Mouse (Mus musculus): ENCODE measurements at regions not wholly inside any gene's neighbourhood (a gene's known extent, or its start where the extent isn't known, plus 50 kb on each side); places are given as distances from the start of the nearest gene placed in this dataset.
A peak's percentile ranks its signal among the peaks of the same experiment; 100 is the strongest.

- no peak for DNase-seq
These were observed 55.3 kb upstream of the Plekha5 start for GRCm38 (mm10) chr6:140368354-140369069.

GRCm38 (mm10) chr6:140367303-140367702 lies 56.6 kb upstream of the Plekha5 start:
- no peak for DNase-seq

- no peak for DNase-seq
These were observed 57.1 kb upstream of the Plekha5 start for GRCm38 (mm10) chr6:140366791-140367190.

- DNase-seq = no peak
These were observed 62.9 kb upstream of the Plekha5 start for GRCm38 (mm10) chr6:140360996-140361395.

- DNase-seq = no peak
These were observed 66.0 kb upstream of the Plekha5 start for GRCm38 (mm10) chr6:140357901-140358300.

GRCm38 (mm10) chr6:140357300-140357699 lies 66.6 kb upstream of the Plekha5 start:
- DNase-seq = no peak

GRCm38 (mm10) chr6:140354082-140354481 lies 69.8 kb upstream of the Plekha5 start:
- DNase-seq = no peak

GRCm38 (mm10) chr6:140353610-140354009 lies 70.2 kb upstream of the Plekha5 start:
- no peak for DNase-seq

GRCm38 (mm10) chr6:140351365-140352095 lies 72.3 kb upstream of the Plekha5 start:
- no peak for DNase-seq

GRCm38 (mm10) chr6:140348578-140348977 lies 75.3 kb upstream of the Plekha5 start:
- DNase-seq = no peak

- no peak for DNase-seq
These were observed 76.9 kb upstream of the Plekha5 start for GRCm38 (mm10) chr6:140346929-140347328.

- DNase-seq = no peak
These were observed 80.2 kb upstream of the Plekha5 start for GRCm38 (mm10) chr6:140343638-140344037.

- DNase-seq = no peak
These were observed 81.0 kb upstream of the Plekha5 start for GRCm38 (mm10) chr6:140342881-140343280.

- no peak for DNase-seq
These were observed 84.1 kb upstream of the Plekha5 start for GRCm38 (mm10) chr6:140339731-140340130.

GRCm38 (mm10) chr6:140337897-140338749 lies 85.7 kb upstream of the Plekha5 start:
- DNase-seq = no peak

GRCm38 (mm10) chr6:140337083-140337491 lies 86.8 kb upstream of the Plekha5 start:
- DNase-seq = no peak

- no peak for DNase-seq
These were observed 87.4 kb upstream of the Plekha5 start for GRCm38 (mm10) chr6:140336414-140336941.

GRCm38 (mm10) chr6:140333397-140333796 lies 90.5 kb upstream of the Plekha5 start:
- peak; percentile 4 for DNase-seq

GRCm38 (mm10) chr6:140308641-140309040 lies 115.2 kb upstream of the Plekha5 start:
- no peak for DNase-seq

GRCm38 (mm10) chr6:140306811-140307558 lies 116.9 kb upstream of the Plekha5 start:
- DNase-seq = no peak

GRCm38 (mm10) chr6:140304105-140304504 lies 119.7 kb upstream of the Plekha5 start:
- no peak for DNase-seq

- no peak for DNase-seq
These were observed 123.2 kb upstream of the Plekha5 start for GRCm38 (mm10) chr6:140300470-140301145.

Data from cerebellum, adult 11 months (tissue).